Mouse (Mus musculus) heart, embryonic 14.5 days (tissue): ENCODE data around the gene Lypd4. TPM values are rescaled to one million over a fixed set of nuclear protein-coding genes. Genes with fewer than 3 reads are reported as not detected.

ENCODE experiments used
- ATAC-seq: fragments of 200-750 bp; cut with Nextera tagmentation; 2 replicates; pipeline ENCODE4 v1.8.0; 2017; ENCODE audit warnings: low read depth, moderate TSS enrichment; ENCODE audit not compliant: insufficient number of reproducible peaks, insufficient read depth, low FRiP score
- H3K27ac ChIP-seq, 2 experiments: fragments of 200-500 bp in 1 of 2; fragments of 300-500 bp in 1 of 2; sonication (generic) in 1 of 2; replicated peaks in 1 of 2; 2 replicates each; pipeline ENCODE4 v1.5.1; 2012 to 2014; ENCODE audit warnings: low read depth in 2 of 2, low read length in 2 of 2, control low read depth in 1 of 2, mild to moderate bottlenecking in 1 of 2, mixed read lengths in 1 of 2; ENCODE audit not compliant: control insufficient read depth in 1 of 2, insufficient read depth in 1 of 2
- H3K27me3 ChIP-seq: fragments of 300-500 bp; sonication (generic); 2 replicates; pipeline ENCODE4 v1.6.1; 2014; ENCODE audit warnings: mild to moderate bottlenecking, low read length, control low read depth; ENCODE audit not compliant: control insufficient read depth, insufficient read depth
- H3K36me3 ChIP-seq: fragments of 300-500 bp; sonication (generic); 2 replicates; pipeline ENCODE4 v1.6.1; 2014; ENCODE audit warnings: mild to moderate bottlenecking, control low read depth, low read length, mixed read lengths; ENCODE audit not compliant: control insufficient read depth, insufficient read depth
- H3K4me1 ChIP-seq, 2 experiments: fragments of 200-500 bp in 1 of 2; fragments of 300-500 bp in 1 of 2; sonication (generic) in 1 of 2; 2 replicates each; pipeline ENCODE4 v1.6.1; 2012 to 2014; ENCODE audit warnings: low read length in 2 of 2, control low read depth in 1 of 2, mixed read lengths in 1 of 2; ENCODE audit not compliant: control insufficient read depth in 2 of 2, insufficient read depth in 2 of 2
- H3K4me2 ChIP-seq: fragments of 300-500 bp; sonication (generic); 2 replicates; pipeline ENCODE4 v1.6.1; 2014; ENCODE audit warnings: mild to moderate bottlenecking, low read length
- H3K4me3 ChIP-seq, 2 experiments: fragments of 200-500 bp in 1 of 2; fragments of 300-500 bp in 1 of 2; sonication (generic) in 1 of 2; 2 replicates each; pipeline ENCODE4 v1.5.1; 2012 to 2014; ENCODE audit warnings: low read length in 2 of 2, mild to moderate bottlenecking in 2 of 2, control low read depth in 1 of 2, low read depth in 1 of 2, moderate library complexity in 1 of 2; ENCODE audit not compliant: control insufficient read depth in 1 of 2, insufficient read depth in 1 of 2
- H3K9ac ChIP-seq: fragments of 300-500 bp; sonication (generic); 2 replicates; pipeline ENCODE4 v1.6.1; 2014; ENCODE audit warnings: mild to moderate bottlenecking, low read length
- H3K9me3 ChIP-seq: fragments of 300-500 bp; sonication (generic); 2 replicates; pipeline ENCODE4 v1.6.1; 2016; ENCODE audit warnings: low read length, control low read depth; ENCODE audit not compliant: control insufficient read depth
- WGBS: fragments of 180-500 bp; shearing (Covaris S2); extraction: QIAGEN DNeasy Blood & Tissue Kit; methylation state at CpG from one replicate; pipeline ENCODE4 v1.1.7; 2014; 5-methylcytosine and 5-hydroxymethylcytosine counted together
- polyA plus RNA-seq: library from polyadenylated mRNA; unstranded; fragments of >200 nt; fragmentation: Nextera tagmentation; extraction: Ambion mirVana; gene quantifications from 2 replicates; pipeline ENCODE4 v1.2.1, GENCODE M21; 2014

Lypd4 gene
- polyA plus RNA-seq, 1 experiment from 2014 or later: not detected

DNA sequence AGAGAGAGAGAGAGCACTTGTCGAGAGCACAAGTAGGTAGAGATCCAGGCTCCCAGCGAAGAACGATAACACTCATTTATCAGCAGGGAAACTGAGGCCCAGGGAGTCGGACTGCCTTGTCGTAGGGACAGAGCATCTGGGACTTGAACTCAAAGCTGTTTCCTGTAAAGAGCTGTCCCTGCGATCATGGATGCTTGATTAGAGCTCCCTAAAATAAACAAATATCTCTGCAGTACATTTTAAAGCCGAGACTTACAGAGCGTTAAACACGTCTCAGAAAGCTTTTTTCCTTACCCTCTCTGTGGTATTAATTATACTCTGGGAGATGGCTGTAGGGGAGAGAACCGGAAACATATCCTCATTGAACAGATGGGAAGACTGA, 33.7 kb upstream of the Lypd4 start:
- WGBS: 26% methylated on average over 10 of the region's 10 CpGs
- Histone ChIP-seq H3K4me1 (peaks cover 14 to 40% of the 10 kb centered on the region in 2 experiments; a peak in 3 of 4 replicates), H3K27ac (peak overlapping the region; percentile 75 to 89)

DNA sequence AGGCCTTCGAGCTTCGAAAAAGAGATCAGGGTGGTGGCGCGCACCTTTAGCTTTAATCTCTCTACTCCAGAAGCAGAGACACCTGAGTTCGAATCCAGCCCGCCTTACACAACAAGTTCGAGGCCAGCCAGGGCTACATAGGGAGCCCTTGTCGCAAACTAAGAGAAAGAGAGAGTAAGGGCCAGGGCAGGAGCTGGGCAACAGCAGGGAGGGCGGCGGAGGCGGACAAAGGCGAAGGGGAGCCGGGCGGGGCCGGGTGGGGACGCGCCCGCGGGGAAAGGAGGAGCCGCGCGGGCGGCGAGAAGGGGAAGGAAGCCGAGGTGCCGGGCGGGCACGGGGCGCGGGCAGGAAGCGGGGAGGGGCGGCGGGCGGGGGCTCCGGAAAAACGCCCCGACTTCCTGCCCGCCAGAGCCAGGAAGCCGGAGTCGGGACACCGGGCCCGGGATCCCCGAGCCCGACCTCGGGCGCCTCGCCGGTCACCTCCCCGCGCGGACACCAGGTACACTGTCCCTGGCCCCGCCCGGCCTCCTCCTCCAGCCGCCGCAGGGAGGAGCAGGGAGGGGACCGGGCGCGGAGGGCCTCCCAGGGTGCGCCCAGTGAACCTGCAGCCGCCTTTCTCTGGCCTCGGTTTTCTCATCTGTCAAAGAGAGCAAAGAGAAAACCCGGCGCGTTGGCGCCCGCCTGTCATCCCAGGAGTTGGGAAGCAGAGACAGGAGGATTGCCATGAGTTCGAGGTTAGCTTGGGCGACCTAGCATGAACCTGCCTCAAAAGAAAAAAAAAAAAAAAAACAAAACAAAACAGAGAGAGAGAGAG, 33.1 kb upstream of the Lypd4 start, which contains the start of gene Arhgef1:
Gene Arhgef1, plus strand, starts transcription at position 283 of the 814 bp plus-strand sequence.
- H3K9ac ChIP-seq: peak within 1 kb of the TSS; percentile 84
- H3K4me2 ChIP-seq: peak within 1 kb of the TSS; percentile 80
- WGBS: 7% methylated on average over 46 of the region's 68 CpGs
- peak; percentile 7; the same call in 1 of the 2 replicates for ATAC-seq
- H3K4me1 ChIP-seq: peaks cover 14 to 40% of the 10 kb centered on the region in 2 experiments; a peak in 3 of 4 replicates
- no peaks in the 10 kb centered on the region for H3K27me3 ChIP-seq
- peak within 1 kb of the TSS; percentile 75 to 82 for H3K4me3 ChIP-seq
- peak within 1 kb of the TSS; percentile 78 to 89 for H3K27ac ChIP-seq
- 0 out of 2 replicates have a peak, but pooled peaks cover 2% of the 10 kb centered on the region for H3K36me3 ChIP-seq
- no peaks in the 10 kb centered on the region for H3K9me3 ChIP-seq

More for the DNA sequence above, 33.7 kb upstream of the Lypd4 start:
- Histone ChIP-seq H3K36me3 (peaks cover 8% of the 10 kb centered on the region), H3K9me3 (no peaks in the 10 kb centered on the region), H3K4me2 (peak overlapping the region; percentile 80), H3K4me3 (peak overlapping the region; percentile 75 to 82), H3K9ac (peak overlapping the region; percentile 84), H3K27me3 (no peaks in the 10 kb centered on the region)
- no peak for ATAC-seq

DNA sequence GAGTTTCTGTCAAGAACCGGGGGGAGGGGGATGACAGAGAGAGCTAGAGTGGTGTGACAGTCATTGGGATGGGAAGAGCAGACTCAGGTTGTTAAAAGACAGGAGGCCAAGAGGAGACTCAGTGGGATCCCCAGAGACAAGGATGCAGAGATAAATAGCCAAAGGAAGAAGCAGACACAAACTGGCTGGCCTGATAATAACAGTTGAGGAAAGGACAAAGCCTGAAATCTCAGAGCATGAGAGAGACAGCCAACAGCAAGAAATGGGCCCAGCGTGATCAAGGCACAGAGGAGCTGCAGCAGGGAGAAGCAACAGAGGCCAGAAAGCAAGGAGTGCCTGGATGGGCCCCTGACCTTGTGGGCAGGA, 32.5 kb upstream of the Lypd4 start:
- Histone ChIP-seq H3K27me3 (no peaks in the 10 kb centered on the region), H3K36me3 (no peaks in the 10 kb centered on the region), H3K4me1 (peaks cover 14 to 37% of the 10 kb centered on the region in 2 experiments; a peak in 3 of 4 replicates), H3K4me2 (peak overlapping the region; percentile 80), H3K9ac (peak overlapping the region; percentile 84), H3K4me3 (peak overlapping the region; percentile 75 to 82), H3K27ac (peak overlapping the region; percentile 78 to 89), H3K9me3 (no peaks in the 10 kb centered on the region)
- no peak for ATAC-seq
- 48% methylated on average over 2 of the region's 2 CpGs for WGBS

DNA sequence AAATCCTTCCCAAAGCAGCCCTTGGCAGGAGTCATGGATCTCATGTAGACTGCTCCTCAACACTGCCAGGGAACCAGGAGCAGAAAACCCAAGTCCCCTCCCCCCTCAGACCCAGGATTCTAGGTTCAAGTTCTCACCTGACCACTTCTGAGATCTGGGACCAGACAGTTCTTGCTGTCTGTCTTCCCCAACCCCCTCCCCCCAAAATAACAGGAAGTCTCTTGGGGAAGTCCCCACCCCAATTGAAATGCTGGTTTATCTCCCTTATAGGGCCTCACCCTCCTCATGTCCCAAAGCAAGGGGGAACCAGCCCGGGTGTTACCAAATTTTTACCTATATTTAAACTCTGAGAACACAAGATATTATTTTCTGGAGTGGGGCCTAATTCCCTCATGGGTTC, 32.1 kb upstream of the Lypd4 start:
- Histone ChIP-seq H3K36me3 (no peaks in the 10 kb centered on the region), H3K27ac (peak overlapping the region; percentile 78 to 89), H3K9ac (peak overlapping the region; percentile 84), H3K4me1 (peaks cover 12 to 32% of the 10 kb centered on the region in 2 experiments; a peak in 3 of 4 replicates), H3K9me3 (no peaks in the 10 kb centered on the region), H3K4me3 (peak overlapping the region in 1 of 2 experiments; percentile 75; a peak in 2 of 4 replicates), H3K27me3 (no peaks in the 10 kb centered on the region), H3K4me2 (peak overlapping the region; percentile 80)
- WGBS: 58% methylated on average over 1 of the region's 1 CpGs
- ATAC-seq: no peak

GRCm38 (mm10) chr7:24901114-24901513, 31.4 kb upstream of the Lypd4 start:
- no peak for ATAC-seq
- Histone ChIP-seq H3K9ac (no peak overlapping the region), H3K27me3 (no peaks in the 10 kb centered on the region), H3K4me1 (peaks cover 7 to 25% of the 10 kb centered on the region in 2 experiments; a peak in 3 of 4 replicates), H3K36me3 (no peaks in the 10 kb centered on the region), H3K27ac (no peak overlapping the region), H3K9me3 (no peaks in the 10 kb centered on the region), H3K4me3 (no peak overlapping the region), H3K4me2 (no peak overlapping the region)
- 75% methylated on average over 6 of the region's 6 CpGs for WGBS

GRCm38 (mm10) chr7:24897959-24898358, 28.2 kb upstream of the Lypd4 start:
- H3K27ac ChIP-seq: no peak overlapping the region
- no peaks in the 10 kb centered on the region for H3K36me3 ChIP-seq
- no peaks in the 10 kb centered on the region for H3K9me3 ChIP-seq
- WGBS: 73% methylated on average over 5 of the region's 5 CpGs
- H3K9ac ChIP-seq: no peak overlapping the region
- ATAC-seq: no peak
- peaks cover 7 to 11% of the 10 kb centered on the region in 2 experiments; a peak in 3 of 4 replicates for H3K4me1 ChIP-seq
- H3K4me3 ChIP-seq: no peak overlapping the region
- H3K4me2 ChIP-seq: no peak overlapping the region
- H3K27me3 ChIP-seq: no peaks in the 10 kb centered on the region

- H3K4me1 ChIP-seq: peaks cover 3 to 5% of the 10 kb centered on the region in 2 experiments; a peak in 3 of 4 replicates
- no peak within 1 kb of the TSS for H3K4me2 ChIP-seq
- 61% methylated on average over 12 of the region's 12 CpGs for WGBS
- no peak for ATAC-seq
- no peak within 1 kb of the TSS; the same call in 1 of the 2 replicates for H3K9ac ChIP-seq
- H3K27me3 ChIP-seq: no peaks in the 10 kb centered on the region
- H3K36me3 ChIP-seq: no peaks in the 10 kb centered on the region
- H3K4me3 ChIP-seq: no peak within 1 kb of the TSS
- no peak within 1 kb of the TSS for H3K27ac ChIP-seq
- no peaks in the 10 kb centered on the region for H3K9me3 ChIP-seq
Measured at GRCm38 (mm10) chr7:24897224-24897623, 27.5 kb upstream of the Lypd4 start, which contains the start of gene Cd79a. Cd79a (plus strand) TSS chr7:24897381.
